17 mouse cellular contexts compared by ENCODE assay signal in genomic region chr8:125722675-125723074, GRCm38 (mm10). TPM values are rescaled to one million over a fixed set of nuclear protein-coding genes. Genes with fewer than 3 reads are reported as not detected.
A peak's percentile ranks its signal among the peaks of the same experiment; 100 is the strongest.
DNase-seq lines count a peak whose midpoint lies in the region; ATAC-seq lines count a peak whose summit lies in the region.
"Had no signal": no experiment of that assay in that cellular context is flagged by ENCODE, and none has a peak within 500 bp of the region (broad histone marks: within the 10 kb centered on the region; RNA-seq: fewer than 3 reads in every experiment).

No protein-coding gene starts in this region.

- H3K27ac ChIP-seq in heart, embryonic 10.5 days, result no peak overlapping the region
- H3K27ac ChIP-seq in limb, embryonic 15.5 days, result 0 out of 2 replicates have a peak overlapping the region, but pooled peaks have one; percentile 2
- H3K27ac ChIP-seq in limb, embryonic 10.5 days, result no peak overlapping the region
- H3K27ac ChIP-seq in liver, embryonic 11.5 days (ENCODE audit: low read depth, low read length), result no peak overlapping the region
- H3K27ac ChIP-seq: hindbrain, embryonic 15.5 days; kidney, postnatal 0 days; liver, embryonic 13.5 days; midbrain, embryonic 10.5 days had no signal

- H3K36me3 ChIP-seq in heart, embryonic 10.5 days, result no peaks in the 10 kb centered on the region
- H3K36me3 ChIP-seq in limb, embryonic 15.5 days, result no peaks in the 10 kb centered on the region
- H3K36me3 ChIP-seq in limb, embryonic 10.5 days, result no peaks in the 10 kb centered on the region
- no peaks in the 10 kb centered on the region for H3K36me3 ChIP-seq in liver, embryonic 11.5 days (ENCODE audit: control insufficient read depth, insufficient read depth, low read length)
- H3K36me3 ChIP-seq: hindbrain, embryonic 15.5 days; liver, embryonic 13.5 days; midbrain, embryonic 10.5 days had no signal

- 88% methylated on average over 7 of the region's 7 CpGs for WGBS in heart, embryonic 10.5 days
- 51% methylated on average over 7 of the region's 7 CpGs for WGBS in limb, embryonic 15.5 days
- 80% methylated on average over 7 of the region's 7 CpGs for WGBS in limb, embryonic 10.5 days
- 91% methylated on average over 7 of the region's 7 CpGs for WGBS in liver, embryonic 11.5 days

- ATAC-seq in limb, embryonic 15.5 days (ENCODE audit: insufficient number of reproducible peaks, low FRiP score, low TSS enrichment, low read depth), result no peak
- ATAC-seq in liver, embryonic 11.5 days (replicated peaks; ENCODE audit: low FRiP score), result no peak

- no peak overlapping the region for H3K4me3 ChIP-seq in heart, embryonic 10.5 days
- no peak overlapping the region for H3K4me3 ChIP-seq in limb, embryonic 15.5 days
- H3K4me3 ChIP-seq in limb, embryonic 10.5 days, result no peak overlapping the region
- no peak overlapping the region for H3K4me3 ChIP-seq in liver, embryonic 11.5 days (ENCODE audit: low read depth, low read length)
- H3K4me3 ChIP-seq: hindbrain, embryonic 15.5 days; liver, embryonic 13.5 days; midbrain, embryonic 10.5 days had no signal

- no peak overlapping the region for H3K9ac ChIP-seq in limb, embryonic 15.5 days
- no peak overlapping the region for H3K9ac ChIP-seq in liver, embryonic 11.5 days (ENCODE audit: low read depth, low read length)
- H3K9ac ChIP-seq: hindbrain, embryonic 15.5 days; liver, embryonic 13.5 days had no signal

- DNase-seq in heart, adult 18-20 months, result peak; percentile 68 to 79
- DNase-seq in heart, embryonic 10.5 days (ENCODE audit: low spot score), result no peak
- no peak for DNase-seq in limb, embryonic 10.5 days (ENCODE audit: low spot score)
- DNase-seq in gastrocnemius, adult 8-10 months (ENCODE audit: low spot score in 2 of 2), result peak; percentile 20 to 31
- peak; percentile 18 for DNase-seq in heart, postnatal 4 days
- no peak for DNase-seq in spleen, postnatal 4 days (ENCODE audit: low spot score in 2 of 2)
- no peak for DNase-seq in liver, embryonic 11.5 days (ENCODE audit: low spot score)
- DNase-seq: adrenal gland, postnatal 10 days; cerebellum, adult 8-10 months; liver, embryonic 13.5 days; lung, postnatal 14 days; retina, postnatal 1 day; thymus, postnatal 25 days had no signal

- no peaks in the 10 kb centered on the region for H3K9me3 ChIP-seq in heart, embryonic 10.5 days
- H3K9me3 ChIP-seq in limb, embryonic 15.5 days, result no peaks in the 10 kb centered on the region
- H3K9me3 ChIP-seq in limb, embryonic 10.5 days (replicated peaks), result no peaks in the 10 kb centered on the region
- no peaks in the 10 kb centered on the region for H3K9me3 ChIP-seq in liver, embryonic 11.5 days (ENCODE audit: control insufficient read depth, low read length)
- H3K9me3 ChIP-seq: hindbrain, embryonic 15.5 days; liver, embryonic 13.5 days; midbrain, embryonic 10.5 days had no signal

- H3K4me1 ChIP-seq in heart, embryonic 10.5 days, result peaks cover 24% of the 10 kb centered on the region
- peaks cover 8% of the 10 kb centered on the region; the same call in 1 of the 2 replicates for H3K4me1 ChIP-seq in limb, embryonic 15.5 days
- H3K4me1 ChIP-seq in limb, embryonic 10.5 days, result peaks cover 36% of the 10 kb centered on the region
- H3K4me1 ChIP-seq in liver, embryonic 11.5 days (replicated peaks; ENCODE audit: control insufficient read depth, insufficient read depth, low read length), result peaks cover 5% of the 10 kb centered on the region; the same call in 1 of the 2 replicates
- H3K4me1 ChIP-seq: hindbrain, embryonic 15.5 days had no signal

- no peaks in the 10 kb centered on the region for H3K27me3 ChIP-seq in heart, embryonic 10.5 days (ENCODE audit: insufficient read depth, poor library complexity, severe bottlenecking)
- no peaks in the 10 kb centered on the region for H3K27me3 ChIP-seq in limb, embryonic 15.5 days
- no peaks in the 10 kb centered on the region for H3K27me3 ChIP-seq in limb, embryonic 10.5 days (ENCODE audit: low read depth, poor library complexity, severe bottlenecking)
- H3K27me3 ChIP-seq in liver, embryonic 11.5 days (replicated peaks; ENCODE audit: control insufficient read depth, insufficient read depth, low read length), result no peaks in the 10 kb centered on the region
- H3K27me3 ChIP-seq: hindbrain, embryonic 15.5 days; liver, embryonic 13.5 days had no signal

- no peak overlapping the region for H3K4me2 ChIP-seq in limb, embryonic 15.5 days
- H3K4me2 ChIP-seq in liver, embryonic 11.5 days, result no peak overlapping the region
- H3K4me2 ChIP-seq: hindbrain, embryonic 15.5 days; liver, embryonic 13.5 days had no signal

RNA-seq across cellular contexts. Expression of gene Ntpcr, which starts 7.1 kb away (rescaled TPM):
- 10 to 100 TPM; 12.8 to 16.7 TPM for total RNA-seq in heart, adult 18-20 months (2021)
- polyA plus RNA-seq in heart, embryonic 10.5 days (2016; fragmentation: Nextera tagmentation; extraction: Ambion mirVana), result 25.7 and 26.1 TPM in 2 replicates
- polyA plus RNA-seq in limb, embryonic 15.5 days (2015; fragmentation: Nextera tagmentation; extraction: Ambion mirVana), result 38.6 and 40.0 TPM in 2 replicates
- polyA plus RNA-seq in limb, embryonic 10.5 days (2016; fragmentation: Nextera tagmentation; extraction: Ambion mirVana), result 18.4 and 20.2 TPM in 2 replicates
- 10 to 100 TPM; 10.1 to 13.7 (median 11.4) TPM for total RNA-seq in gastrocnemius, adult 8-10 months (2022)
- total RNA-seq in heart, postnatal 4 days (2021), result 10 to 100 TPM; 17.1 to 17.3 TPM
- polyA plus RNA-seq in liver, embryonic 11.5 days (2014; fragmentation: Nextera tagmentation; extraction: Ambion mirVana), result 36.7 and 38.2 TPM in 2 replicates

RNA-seq across cellular contexts. Expression of gene Map10, which starts 53.1 kb away (rescaled TPM):
- 1 to 10 TPM; 4.5 to 5.1 TPM for total RNA-seq in heart, adult 18-20 months (2021)
- polyA plus RNA-seq in heart, embryonic 10.5 days (2016; fragmentation: Nextera tagmentation; extraction: Ambion mirVana), result 6.3 and 7.5 TPM in 2 replicates
- polyA plus RNA-seq in limb, embryonic 15.5 days (2015; fragmentation: Nextera tagmentation; extraction: Ambion mirVana), result 5.4 and 5.9 TPM in 2 replicates
- 5.6 and 7.8 TPM in 2 replicates for polyA plus RNA-seq in limb, embryonic 10.5 days (2016; fragmentation: Nextera tagmentation; extraction: Ambion mirVana)
- 1 to 10 TPM; 2.7 to 3.5 (median 3.3) TPM for total RNA-seq in gastrocnemius, adult 8-10 months (2022)
- total RNA-seq in heart, postnatal 4 days (2021), result 1 to 10 TPM; 5.4 to 5.9 TPM
- polyA plus RNA-seq in liver, embryonic 11.5 days (2014; fragmentation: Nextera tagmentation; extraction: Ambion mirVana), result 2.6 and 3.3 TPM in 2 replicates

Comparison
In these comparisons a context has a peak if more than half of its experiments do, and no peak if none do; other contexts are left out.
1. DNase-seq: peak in heart, adult 18-20 months (2 of 2), gastrocnemius, adult 8-10 months (2 of 2) and heart, postnatal 4 days (single experiment); none in heart, embryonic 10.5 days (single experiment), limb, embryonic 10.5 days (single experiment), spleen, postnatal 4 days (0 of 2) and liver, embryonic 11.5 days (single experiment).